Mouse (Mus musculus) heart, embryonic 11.5 days (tissue): Measurements from ENCODE around the gene Sorl1. TPM values are rescaled to one million over a fixed set of nuclear protein-coding genes. Genes with fewer than 3 reads are reported as not detected.

Experiments used
- ATAC-seq: fragments of 200-750 bp; cut with Nextera tagmentation; replicated peaks from 2 replicates; pipeline ENCODE4 v1.8.0; 2017; ENCODE audit warnings: moderate library complexity; ENCODE audit not compliant: insufficient number of reproducible peaks, low FRiP score, low TSS enrichment
- H3K27ac ChIP-seq: fragments of 300-500 bp; sonication (generic); 2 replicates; pipeline ENCODE4 v1.5.1; 2014; ENCODE audit warnings: mild to moderate bottlenecking, low read depth, low read length
- H3K27me3 ChIP-seq: fragments of 300-500 bp; sonication (generic); 2 replicates; pipeline ENCODE4 v1.6.1; 2014; ENCODE audit warnings: mild to moderate bottlenecking, low read length, mixed read lengths; ENCODE audit not compliant: control insufficient read depth, insufficient read depth
- H3K36me3 ChIP-seq: fragments of 300-500 bp; sonication (generic); 2 replicates; pipeline ENCODE4 v1.6.1; 2014; ENCODE audit warnings: mild to moderate bottlenecking, low read length, moderate library complexity, mixed read lengths; ENCODE audit not compliant: control insufficient read depth, insufficient read depth
- H3K4me1 ChIP-seq: fragments of 300-500 bp; sonication (generic); 2 replicates; pipeline ENCODE4 v1.6.1; 2014; ENCODE audit warnings: low read length; ENCODE audit not compliant: control insufficient read depth, insufficient read depth
- H3K4me2 ChIP-seq: fragments of 300-500 bp; sonication (generic); 2 replicates; pipeline ENCODE4 v1.6.1; 2014; ENCODE audit warnings: mild to moderate bottlenecking, moderate library complexity
- H3K4me3 ChIP-seq: fragments of 300-500 bp; sonication (generic); 2 replicates; pipeline ENCODE4 v1.5.1; 2014; ENCODE audit warnings: low read depth, low read length
- H3K9ac ChIP-seq: fragments of 300-500 bp; sonication (generic); 2 replicates; pipeline ENCODE4 v1.6.1; 2014; ENCODE audit warnings: mild to moderate bottlenecking, low read depth, low read length, moderate library complexity
- H3K9me3 ChIP-seq: fragments of 300-500 bp; sonication (generic); replicated peaks from 2 replicates; pipeline ENCODE4 v1.6.1; 2016; ENCODE audit warnings: low read length; ENCODE audit not compliant: control insufficient read depth
- WGBS: fragments of 180-500 bp; shearing (Covaris S2); extraction: QIAGEN DNeasy Blood & Tissue Kit; methylation state at CpG from one replicate; pipeline ENCODE4 v1.1.7; 2014; ENCODE audit not compliant: insufficient replicate concordance; 5-methylcytosine and 5-hydroxymethylcytosine counted together
- polyA plus RNA-seq: library from polyadenylated mRNA; unstranded; fragments of >200 nt; fragmentation: Nextera tagmentation; extraction: Ambion mirVana; gene quantifications from 2 replicates; pipeline ENCODE4 v1.2.1, GENCODE M21; 2014

Sorl1 gene
- polyA plus RNA-seq, 1 experiment from 2014 or later, result 7.6 TPM

GRCm38 (mm10) chr9:41937341-41937966 is 186.6 kb downstream of the Sorl1 start:
- Histone ChIP-seq H3K9me3 (no peaks in the 10 kb centered on the region), H3K4me1 (peaks cover 13% of the 10 kb centered on the region; the same call in 1 of the 2 replicates), H3K4me3 (no peak overlapping the region), H3K4me2 (no peak overlapping the region), H3K36me3 (no peaks in the 10 kb centered on the region), H3K9ac (no peak overlapping the region), H3K27ac (peak overlapping the region; percentile 62), H3K27me3 (no peaks in the 10 kb centered on the region)
- no peak for ATAC-seq
- WGBS, result 69% methylated on average over 8 of the region's 8 CpGs

GRCm38 (mm10) chr9:41936598-41936997 is 187.5 kb downstream of the Sorl1 start:
- Histone ChIP-seq H3K4me1 (peaks cover 13% of the 10 kb centered on the region; the same call in 1 of the 2 replicates), H3K4me3 (no peak overlapping the region), H3K4me2 (no peak overlapping the region), H3K9me3 (no peaks in the 10 kb centered on the region), H3K27me3 (no peaks in the 10 kb centered on the region), H3K9ac (no peak overlapping the region), H3K27ac (0 out of 2 replicates have a peak overlapping the region, but pooled peaks have one; percentile 70), H3K36me3 (no peaks in the 10 kb centered on the region)
- no peak for ATAC-seq
- 31% methylated on average over 1 of the region's 1 CpGs for WGBS

- Histone ChIP-seq H3K27me3 (no peaks in the 10 kb centered on the region), H3K4me3 (peak overlapping the region; percentile 43), H3K4me2 (peak overlapping the region; percentile 81), H3K27ac (peak overlapping the region; percentile 70), H3K9ac (peak overlapping the region; percentile 75), H3K36me3 (no peaks in the 10 kb centered on the region), H3K4me1 (peaks cover 13% of the 10 kb centered on the region; the same call in 1 of the 2 replicates), H3K9me3 (no peaks in the 10 kb centered on the region)
- peak; percentile 59 for ATAC-seq
- WGBS, result 4% methylated on average over 10 of the region's 10 CpGs
These were observed 188.1 kb downstream of the Sorl1 start for GRCm38 (mm10) chr9:41935979-41936378.

- WGBS, result 2% methylated on average over 21 of the region's 21 CpGs
These were observed 188.6 kb downstream of the Sorl1 start for GRCm38 (mm10) chr9:41935373-41935971.

GRCm38 (mm10) chr9:41934848-41935372 is 189.2 kb downstream of the Sorl1 start:
- no peaks in the 10 kb centered on the region for H3K36me3 ChIP-seq
- H3K9me3 ChIP-seq, result no peaks in the 10 kb centered on the region
- H3K27ac ChIP-seq, result peak overlapping the region; percentile 70
- no peak for ATAC-seq
- H3K9ac ChIP-seq, result peak overlapping the region; percentile 75
- WGBS, result 19% methylated on average over 10 of the region's 10 CpGs
- peak overlapping the region; percentile 43 for H3K4me3 ChIP-seq
- H3K4me2 ChIP-seq, result peak overlapping the region; percentile 81
- H3K27me3 ChIP-seq, result no peaks in the 10 kb centered on the region
- peaks cover 11% of the 10 kb centered on the region; the same call in 1 of the 2 replicates for H3K4me1 ChIP-seq

More at GRCm38 (mm10) chr9:41935373-41935971, 188.6 kb downstream of the Sorl1 start:
- Histone ChIP-seq H3K4me1 (peaks cover 13% of the 10 kb centered on the region; the same call in 1 of the 2 replicates), H3K9me3 (no peaks in the 10 kb centered on the region), H3K4me3 (peak overlapping the region; percentile 43), H3K36me3 (no peaks in the 10 kb centered on the region), H3K27ac (peak overlapping the region; percentile 70), H3K9ac (peak overlapping the region; percentile 75), H3K27me3 (no peaks in the 10 kb centered on the region), H3K4me2 (peak overlapping the region; percentile 81)
- ATAC-seq, result peak; percentile 53

GRCm38 (mm10) chr9:41929986-41930385 is 194.1 kb downstream of the Sorl1 start:
- no peaks in the 10 kb centered on the region for H3K9me3 ChIP-seq
- no peak overlapping the region for H3K27ac ChIP-seq
- H3K27me3 ChIP-seq, result no peaks in the 10 kb centered on the region
- H3K4me1 ChIP-seq, result no peaks in the 10 kb centered on the region; the same call in 1 of the 2 replicates
- no peaks in the 10 kb centered on the region for H3K36me3 ChIP-seq
- no peak overlapping the region for H3K9ac ChIP-seq
- no peak overlapping the region for H3K4me2 ChIP-seq
- WGBS, result 51% methylated on average over 5 of the region's 5 CpGs
- ATAC-seq, result no peak
- no peak overlapping the region for H3K4me3 ChIP-seq

- Histone ChIP-seq H3K36me3 (no peaks in the 10 kb centered on the region), H3K9me3 (no peaks in the 10 kb centered on the region), H3K4me1 (peaks cover 3% of the 10 kb centered on the region; the same call in 1 of the 2 replicates), H3K4me2 (no peak overlapping the region), H3K4me3 (no peak overlapping the region), H3K27ac (no peak overlapping the region), H3K9ac (no peak overlapping the region), H3K27me3 (no peaks in the 10 kb centered on the region)
- 67% methylated on average over 4 of the region's 4 CpGs for WGBS
- no peak for ATAC-seq
These were observed 198.4 kb downstream of the Sorl1 start for GRCm38 (mm10) chr9:41925721-41926120.

- 50% methylated on average over 2 of the region's 2 CpGs for WGBS
- no peak overlapping the region for H3K27ac ChIP-seq
- ATAC-seq, result no peak
- H3K27me3 ChIP-seq, result no peaks in the 10 kb centered on the region
- peaks cover 3% of the 10 kb centered on the region; the same call in 1 of the 2 replicates for H3K4me1 ChIP-seq
- no peak overlapping the region for H3K9ac ChIP-seq
- no peaks in the 10 kb centered on the region for H3K36me3 ChIP-seq
- H3K4me3 ChIP-seq, result no peak overlapping the region
- H3K9me3 ChIP-seq, result no peaks in the 10 kb centered on the region
- H3K4me2 ChIP-seq, result no peak overlapping the region
These were observed 200.0 kb downstream of the Sorl1 start for GRCm38 (mm10) chr9:41924140-41924539.
